Mouse (Mus musculus) erythroblast, embryonic 14.5 days (primary cell): ENCODE measurements at regions not wholly inside any gene's neighbourhood (a gene's known extent, or its start where the extent isn't known, plus 50 kb on each side); places are given as distances from the start of the nearest gene placed in this dataset.

Experiments used
- GATA1 ChIP-seq: IDR thresholded peaks from 2 replicates; pipeline ENCODE4 v1.6.1; 2012; ENCODE audit warnings: low read length, inconsistent platforms, mixed read lengths
- TAL1 ChIP-seq: IDR thresholded peaks from 3 replicates; pipeline ENCODE4 v1.6.1; 2012; ENCODE audit warnings: low read length, inconsistent platforms, mixed read lengths

DNA sequence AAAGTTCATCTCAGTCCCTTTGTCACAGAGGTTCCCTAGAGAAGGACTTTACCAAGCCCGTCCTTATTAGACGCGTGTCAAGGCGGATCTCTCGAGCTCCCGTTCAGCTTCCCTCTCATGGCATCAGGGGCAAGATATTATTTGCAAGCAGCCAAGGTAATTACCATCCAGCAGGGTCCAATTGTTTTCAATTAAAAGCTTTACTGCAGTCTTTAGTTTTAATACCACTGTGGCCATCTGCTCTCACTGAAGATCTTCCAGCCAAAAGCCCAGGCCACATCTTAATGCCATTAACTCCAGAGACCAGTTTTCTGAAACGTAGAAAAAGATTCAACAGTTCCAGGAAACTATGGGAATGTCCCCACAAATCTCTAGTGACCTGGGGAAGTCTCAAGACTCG, 191.1 kb downstream of the Qk start:
- TF ChIP-seq GATA1: no peak
- TF ChIP-seq TAL1: no peak
